Mouse (Mus musculus) CH12F3 (cell line): ENCODE results near the gene Rhag.

Experiments
- in situ Hi-C: fragments of 300-500 bp; cut with MboI; formaldehyde crosslinking; loops from 2 replicates; pipeline ENCODE4 v1.14.3; 2020; ENCODE audit warnings: low sequenced_read_pairs

The Rhag gene

DNA sequence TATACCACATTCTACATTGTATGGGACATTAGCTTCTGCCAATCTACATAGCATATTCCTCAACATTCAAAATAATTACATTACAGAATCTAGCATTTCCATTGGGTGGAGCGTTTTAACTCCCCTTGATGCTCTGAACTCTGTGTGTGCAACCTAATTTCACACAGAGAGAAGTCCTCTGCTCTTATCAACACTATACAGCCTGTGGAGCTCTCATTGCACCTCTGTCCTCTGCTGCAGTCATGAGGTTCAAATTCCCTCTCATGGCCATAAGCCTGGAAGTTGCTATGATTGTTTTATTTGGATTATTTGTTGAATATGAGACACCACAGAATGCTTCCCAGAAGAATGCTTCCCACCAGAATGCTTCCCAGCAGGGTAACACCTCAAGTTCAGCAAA, at the start of gene Rhag:
Rhag (plus strand) TSS at position 193 of the 400 bp plus-strand sequence.
- in situ Hi-C loops, result no loop called here

DNA sequence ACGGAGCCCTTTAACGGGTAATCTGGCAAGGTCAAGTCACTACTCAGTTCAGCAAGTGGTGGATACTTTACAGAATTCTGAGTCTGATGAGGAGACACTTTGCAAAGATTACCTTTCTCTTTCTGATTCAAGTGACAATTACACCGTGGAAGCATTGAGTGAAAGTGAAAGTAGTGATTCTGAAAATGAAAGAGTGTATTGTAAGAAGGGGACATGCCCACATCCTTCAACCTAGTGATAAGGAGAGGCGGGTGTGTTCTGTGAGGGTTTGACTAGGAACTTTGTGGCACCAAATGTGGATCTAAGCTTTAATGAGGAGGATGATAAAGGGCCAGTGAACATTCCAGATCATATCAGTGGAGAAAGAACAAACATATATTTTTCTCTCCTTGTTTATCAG, 47.3 kb upstream of the Rhag start:
- in situ Hi-C loops, result no loop called here

DNA sequence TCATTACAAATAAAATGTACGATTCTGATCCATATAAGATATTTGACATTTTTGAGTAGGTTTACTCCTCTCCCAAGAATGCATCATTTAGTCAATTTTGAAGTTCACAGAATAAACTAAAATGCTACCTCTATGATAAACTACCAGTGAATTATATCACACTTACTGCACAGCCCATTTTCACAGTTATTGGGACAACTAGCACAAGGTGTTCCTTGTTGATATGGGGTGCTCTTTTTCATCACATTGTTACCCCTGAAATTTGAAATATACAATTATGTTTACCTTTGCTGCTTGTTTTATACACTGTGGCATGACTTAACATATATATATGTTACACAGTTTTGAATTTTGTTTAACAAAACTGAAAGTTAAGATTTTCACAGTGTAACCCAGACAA, 43.8 kb upstream of the Rhag start:
- in situ Hi-C loops, result no loop called here

DNA sequence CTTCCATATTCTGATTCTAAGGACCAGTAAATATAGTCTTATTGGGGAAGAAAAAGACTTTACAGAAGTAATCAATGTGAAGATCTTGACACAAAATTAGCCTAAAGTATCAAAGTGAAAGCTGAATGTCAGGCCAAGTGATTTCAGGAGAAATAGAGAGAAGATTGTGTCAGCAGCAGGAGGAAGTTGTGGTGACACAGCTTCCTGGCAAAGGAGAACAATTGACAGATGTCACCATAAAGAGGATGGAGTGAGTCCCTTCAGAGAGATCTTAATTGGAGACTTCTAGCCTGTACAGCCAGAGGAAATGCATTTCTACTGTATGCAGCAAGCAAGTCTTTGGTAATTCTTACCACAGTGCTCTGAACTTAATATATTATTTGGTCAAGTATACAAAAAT, 21.0 kb upstream of the Rhag start:
- in situ Hi-C loops, result no loop called here

DNA sequence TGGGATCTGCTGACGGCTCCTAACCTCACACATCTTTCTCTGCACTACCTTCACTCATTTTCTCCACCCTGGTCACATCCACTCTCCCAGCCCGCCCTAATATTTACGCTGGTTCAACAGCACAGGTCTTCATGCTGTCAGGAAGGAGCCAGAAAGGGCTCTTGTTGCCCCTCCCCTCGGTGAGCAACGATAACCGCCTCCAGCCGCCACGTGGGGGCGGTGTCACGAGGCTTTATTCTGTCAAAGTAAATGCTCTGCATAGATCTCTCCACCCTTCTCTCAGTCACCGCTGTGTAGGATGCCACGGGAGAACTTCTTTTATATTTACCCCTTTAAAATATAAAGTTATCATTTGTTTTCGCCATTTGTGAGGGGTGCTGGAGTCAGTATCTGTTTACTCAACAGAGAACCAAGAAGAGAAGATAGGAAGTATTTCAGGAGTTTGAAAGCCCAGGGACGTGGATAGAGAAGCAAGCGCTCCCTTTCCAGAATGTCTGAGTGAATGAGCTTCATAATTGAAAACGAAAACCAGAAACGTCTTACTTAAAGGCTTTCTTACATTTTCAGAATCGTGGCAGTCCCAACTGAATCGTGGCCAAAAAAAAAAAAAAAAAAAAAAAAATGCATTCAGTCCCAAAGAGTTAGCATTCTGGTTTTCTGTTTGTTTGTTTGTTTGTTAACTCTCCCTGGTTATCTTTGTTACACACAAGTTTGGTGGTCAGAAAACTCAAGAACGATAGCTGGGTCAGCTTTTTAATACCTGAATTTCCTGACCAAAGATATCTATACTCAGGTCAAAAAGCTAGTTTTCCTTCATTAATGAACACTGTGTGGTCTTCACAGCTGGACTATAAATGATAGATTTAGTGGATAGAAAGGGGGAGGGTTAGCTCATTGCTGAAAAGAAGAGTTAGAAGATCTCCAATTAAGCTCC, 16.7 kb upstream of the Rhag start:
- in situ Hi-C loops, result no loop called here

DNA sequence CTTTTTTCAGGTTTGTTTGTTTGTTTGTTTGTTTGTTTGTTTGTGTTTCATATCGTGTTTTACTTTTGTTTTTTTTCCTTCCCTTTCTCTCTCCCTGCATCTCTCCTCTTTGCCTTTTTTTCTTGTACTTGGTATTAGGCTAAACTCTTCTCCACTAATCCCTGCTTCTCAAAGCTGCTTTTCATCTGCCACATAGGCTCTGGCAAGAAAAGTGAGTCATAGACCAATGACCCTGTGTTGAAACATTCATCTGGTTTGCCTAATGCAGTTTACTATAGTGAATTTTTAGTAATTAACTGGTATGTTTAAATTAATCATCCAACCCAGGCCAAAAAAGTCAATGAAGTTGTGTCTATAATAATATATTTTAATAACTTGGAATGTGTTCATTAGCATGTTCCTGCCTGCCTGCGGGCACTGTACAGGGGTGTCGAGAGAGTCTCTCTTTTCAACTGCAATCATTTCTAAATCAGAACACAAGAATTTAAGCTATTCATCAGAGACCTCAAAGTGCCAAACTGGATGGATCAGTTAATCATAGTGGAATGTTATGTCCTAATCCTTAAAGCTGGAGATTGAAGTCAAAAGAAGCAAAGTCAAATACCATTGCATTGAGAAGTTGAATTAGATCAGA, 8.1 kb upstream of the Rhag start:
- in situ Hi-C loops, result no loop called here

DNA sequence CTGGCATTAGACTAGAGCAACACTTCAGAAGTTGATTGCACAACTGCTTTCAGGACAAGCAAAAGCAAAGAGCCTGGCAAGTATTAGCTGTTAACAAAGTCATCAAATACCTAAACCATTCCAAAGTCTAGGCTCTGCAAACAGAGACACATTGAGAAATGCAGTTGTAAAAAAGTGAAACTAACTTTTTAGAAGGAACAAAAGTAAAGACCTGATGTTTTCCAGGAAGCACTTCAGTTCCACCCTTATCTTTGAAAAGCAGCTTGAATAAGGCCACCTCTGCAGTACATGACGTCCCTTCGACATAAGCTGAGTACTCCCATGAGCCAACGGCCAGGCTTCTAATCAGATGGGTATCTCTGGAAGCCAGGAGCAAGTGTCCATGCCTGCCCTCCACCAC, 4.4 kb upstream of the Rhag start:
- in situ Hi-C loops, result no loop called here

DNA sequence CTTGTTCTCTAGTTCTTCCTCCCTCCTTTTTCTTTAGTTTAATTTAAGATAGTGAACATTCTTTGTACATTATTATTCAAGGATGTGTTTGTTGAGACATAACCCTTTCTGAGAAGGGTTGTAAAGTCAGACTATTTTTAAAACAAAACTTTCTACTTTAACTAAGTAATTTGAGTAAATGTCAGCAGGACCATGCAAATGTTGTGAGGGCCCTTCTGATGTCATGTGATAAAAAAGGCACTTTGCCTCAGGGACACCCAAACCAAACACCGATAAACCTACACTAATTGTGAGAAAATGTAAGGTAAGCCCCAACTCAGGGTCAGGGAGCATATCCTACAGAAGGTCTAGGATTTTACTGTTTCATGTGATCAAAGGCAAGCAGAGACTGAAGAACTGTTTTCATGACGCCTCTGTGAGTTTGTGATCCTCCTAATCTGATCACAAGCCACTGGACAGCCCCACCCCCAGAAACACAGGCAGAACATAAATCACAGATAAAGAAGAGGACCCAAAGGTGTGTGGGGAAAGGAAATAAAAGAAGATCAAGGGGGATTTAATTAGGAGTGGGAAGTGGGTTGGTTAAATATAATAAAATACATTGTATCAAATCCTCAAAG, 3.9 kb upstream of the Rhag start, which contains the start of gene Crisp2:
Crisp2 (minus strand) TSS at position 51 of the 620 bp plus-strand sequence.
- in situ Hi-C loops, result no loop called here

DNA sequence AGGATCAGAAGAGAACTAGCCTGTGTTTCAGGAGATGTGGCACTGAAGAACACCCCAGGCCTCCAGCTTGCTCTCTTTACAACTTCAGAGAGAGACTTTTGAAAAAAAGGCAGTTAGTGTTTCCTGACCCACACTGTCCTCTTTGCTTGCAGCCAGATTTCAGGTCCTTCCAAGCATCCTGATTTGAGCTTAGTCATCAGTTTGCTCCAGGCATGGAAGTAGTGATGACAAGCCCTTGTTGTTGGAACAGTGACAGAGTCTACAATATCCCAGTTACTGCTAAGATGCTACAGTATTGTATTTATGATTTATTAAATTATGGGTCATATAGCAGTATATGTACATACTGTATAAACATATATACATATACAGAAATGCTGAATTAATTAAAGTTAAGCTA, 2.9 kb upstream of the Rhag start:
- in situ Hi-C loops, result no loop called here

DNA sequence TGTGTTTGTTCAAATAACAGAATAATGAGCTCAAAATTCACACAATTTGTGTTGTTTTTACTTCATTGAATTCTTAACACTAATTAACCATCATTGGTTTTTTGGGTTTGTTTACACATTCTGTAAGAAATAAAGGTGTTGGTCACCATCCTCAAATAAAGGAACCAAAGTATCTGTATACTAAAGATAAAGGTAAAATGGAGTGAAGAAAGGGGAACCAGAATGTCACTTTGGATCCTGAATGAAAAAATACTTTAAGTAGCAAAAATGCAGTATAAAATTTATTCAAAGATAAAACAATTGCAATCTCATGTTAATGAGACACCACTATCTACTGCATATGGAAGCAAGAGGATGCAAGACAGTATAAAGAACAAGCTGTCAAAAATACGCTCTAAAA, 634 bp downstream of the Rhag start:
- in situ Hi-C loops, result no loop called here

DNA sequence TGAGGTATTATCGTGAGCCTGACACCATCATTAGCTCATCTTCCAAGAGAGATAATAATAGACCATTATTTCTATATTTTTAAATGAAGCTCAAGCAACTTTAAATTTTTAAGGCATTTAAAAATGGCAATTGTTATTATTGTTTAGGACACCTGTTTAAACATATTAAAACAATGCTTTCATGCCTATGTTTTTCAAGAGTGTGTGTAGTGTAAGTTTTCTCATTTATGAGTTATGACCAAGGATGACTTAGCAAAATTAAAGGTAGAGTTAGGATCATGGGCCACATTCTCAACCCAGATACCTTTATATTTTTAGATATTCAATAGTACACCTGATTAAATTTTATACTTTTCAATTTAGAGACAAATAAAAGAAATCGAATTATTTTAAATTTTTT, 1.3 kb downstream of the Rhag start:
- in situ Hi-C loops, result no loop called here

DNA sequence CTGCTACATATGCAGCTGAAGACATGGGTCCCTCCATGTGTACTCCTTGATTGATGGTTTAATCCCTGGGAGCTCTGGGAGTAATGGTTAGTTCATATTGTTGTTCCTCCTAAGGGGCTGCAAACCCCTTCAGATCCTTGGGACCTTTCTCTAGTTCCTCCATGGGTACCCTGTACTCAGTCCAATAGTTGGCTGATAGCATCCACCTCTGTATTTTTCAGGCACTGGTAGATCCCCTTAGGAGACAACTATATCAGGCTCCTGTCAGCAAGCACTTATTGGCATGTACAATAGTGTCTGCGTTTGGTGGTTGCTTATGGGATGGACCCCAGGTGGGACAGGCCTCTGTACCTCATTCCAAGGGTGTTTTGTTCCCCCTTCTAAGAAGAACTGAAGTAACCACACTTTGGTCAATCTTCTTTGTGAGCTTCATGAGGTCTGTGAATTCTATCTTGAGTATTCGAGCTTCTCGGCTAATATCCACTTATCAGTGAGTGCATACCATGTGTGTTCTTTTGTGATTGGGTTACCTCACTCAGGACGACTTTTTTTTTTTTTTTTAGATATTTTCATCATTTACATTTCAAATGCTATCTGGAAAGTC, 6.5 kb downstream of the Rhag start:
- in situ Hi-C loops, result no loop called here

DNA sequence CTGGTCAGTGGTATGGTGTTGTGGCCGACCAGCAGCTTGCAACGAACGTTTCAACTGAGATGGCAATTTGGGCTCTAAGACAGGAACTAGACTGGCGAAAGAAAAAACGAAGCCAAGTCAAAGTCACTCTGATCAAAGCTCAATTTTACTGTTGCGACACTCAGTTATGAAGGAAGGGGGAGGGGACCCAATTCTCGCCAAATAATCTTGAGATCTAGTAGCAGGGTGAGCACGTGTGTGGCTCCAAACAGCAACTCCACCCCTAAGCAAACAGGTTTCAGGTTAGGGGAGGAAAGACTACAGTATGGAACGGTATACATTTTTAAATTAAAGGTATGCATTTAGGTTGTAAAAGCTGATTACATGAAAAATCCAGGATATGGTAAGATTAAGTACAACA, 10.6 kb downstream of the Rhag start:
- in situ Hi-C loops, result no loop called here

DNA sequence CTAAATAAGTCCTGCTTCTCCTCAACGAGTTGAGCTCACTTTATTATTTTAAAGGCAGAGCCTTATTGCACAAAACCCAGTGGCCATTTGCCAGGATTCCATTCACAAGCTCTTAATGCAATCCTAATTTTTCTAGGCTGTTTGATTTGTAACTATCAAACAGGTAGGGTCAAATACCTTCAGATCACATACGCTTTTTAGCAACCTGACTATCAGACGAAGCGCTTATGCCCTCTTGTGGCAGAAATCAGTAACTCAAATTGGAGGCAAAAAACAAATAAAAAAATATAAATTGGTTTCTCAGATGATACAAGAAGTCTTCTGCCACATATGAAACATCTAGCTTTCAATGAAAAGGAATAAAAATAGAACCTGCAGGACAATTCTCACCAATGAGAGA, 12.9 kb downstream of the Rhag start:
- in situ Hi-C loops, result no loop called here

DNA sequence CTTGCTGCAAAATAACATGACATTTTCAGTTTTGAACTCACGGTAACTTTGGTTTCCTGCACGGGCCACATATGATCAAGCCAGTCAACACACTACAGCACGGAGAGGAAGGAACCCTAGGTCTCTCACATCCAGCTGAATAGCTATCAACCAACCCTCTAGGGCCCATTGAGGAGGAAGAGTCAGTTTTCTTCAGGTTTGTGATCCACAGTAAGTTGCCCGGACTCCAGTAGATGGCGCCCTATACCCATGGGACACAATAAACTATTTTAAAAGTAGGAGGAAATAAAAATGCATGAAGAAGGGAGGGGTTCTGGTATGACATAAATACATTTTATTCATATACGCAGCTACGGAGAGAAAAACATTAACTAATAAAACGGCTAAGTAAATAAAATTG, 13.6 kb downstream of the Rhag start:
- in situ Hi-C loops, result no loop called here

DNA sequence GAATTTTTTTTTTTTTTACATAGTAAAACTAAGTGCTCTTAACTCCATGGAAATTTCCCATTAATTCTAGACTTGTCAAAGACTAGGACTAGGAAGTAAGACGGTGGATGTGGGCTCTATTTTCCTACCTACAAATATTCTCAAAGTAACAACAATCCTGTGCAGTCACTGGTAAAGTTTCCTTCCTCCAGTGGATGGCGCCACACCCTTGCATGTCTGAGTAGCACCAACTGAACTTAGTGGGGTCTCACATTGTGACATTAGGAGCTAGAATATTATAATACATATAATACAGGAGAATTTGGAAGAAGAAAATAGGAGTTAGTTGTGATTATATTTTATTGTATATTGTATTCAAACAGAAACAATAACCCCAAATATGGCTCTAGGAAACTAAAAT, 20.9 kb downstream of the Rhag start:
- in situ Hi-C loops, result no loop called here

DNA sequence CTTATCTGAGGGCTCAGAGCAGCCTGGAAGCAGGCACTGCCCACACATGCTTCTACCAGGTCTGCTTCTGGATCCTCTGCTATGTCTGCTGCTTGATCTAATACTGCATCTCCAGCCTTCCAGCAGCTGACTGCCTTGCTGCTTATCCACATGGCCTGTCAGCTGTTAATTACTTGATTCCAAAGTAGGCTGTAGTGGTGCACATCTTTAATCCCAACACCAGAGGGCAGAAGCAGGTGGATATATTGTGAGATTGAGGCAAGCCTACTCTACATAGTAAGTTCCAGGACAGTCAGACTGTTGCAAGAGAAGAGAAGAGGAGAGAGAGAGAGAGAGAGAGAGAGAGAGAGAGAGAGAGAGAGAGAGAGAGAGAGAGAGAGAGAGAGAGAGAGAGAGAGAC, 26.4 kb downstream of the Rhag start:
- in situ Hi-C loops, result no loop called here

DNA sequence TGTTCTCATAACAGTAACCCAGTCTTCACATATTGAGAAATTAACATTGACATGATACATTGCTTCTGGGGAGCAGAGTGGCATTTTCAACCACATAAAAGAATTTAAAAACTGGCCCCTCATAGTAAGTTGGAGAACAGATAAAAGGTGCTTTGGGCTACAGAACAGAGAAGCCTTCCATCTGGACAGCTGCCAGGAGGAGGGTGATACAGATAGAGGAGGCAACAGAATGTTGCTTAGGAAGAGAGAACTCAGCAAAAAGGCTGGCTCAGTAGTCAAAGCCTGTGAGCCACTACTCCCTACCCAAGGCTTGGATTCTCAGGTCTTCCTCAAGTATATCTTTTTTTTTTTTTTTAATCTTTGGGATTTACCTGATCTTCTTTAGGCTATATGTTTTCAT, 44.1 kb downstream of the Rhag start:
- in situ Hi-C loops, result no loop called here

DNA sequence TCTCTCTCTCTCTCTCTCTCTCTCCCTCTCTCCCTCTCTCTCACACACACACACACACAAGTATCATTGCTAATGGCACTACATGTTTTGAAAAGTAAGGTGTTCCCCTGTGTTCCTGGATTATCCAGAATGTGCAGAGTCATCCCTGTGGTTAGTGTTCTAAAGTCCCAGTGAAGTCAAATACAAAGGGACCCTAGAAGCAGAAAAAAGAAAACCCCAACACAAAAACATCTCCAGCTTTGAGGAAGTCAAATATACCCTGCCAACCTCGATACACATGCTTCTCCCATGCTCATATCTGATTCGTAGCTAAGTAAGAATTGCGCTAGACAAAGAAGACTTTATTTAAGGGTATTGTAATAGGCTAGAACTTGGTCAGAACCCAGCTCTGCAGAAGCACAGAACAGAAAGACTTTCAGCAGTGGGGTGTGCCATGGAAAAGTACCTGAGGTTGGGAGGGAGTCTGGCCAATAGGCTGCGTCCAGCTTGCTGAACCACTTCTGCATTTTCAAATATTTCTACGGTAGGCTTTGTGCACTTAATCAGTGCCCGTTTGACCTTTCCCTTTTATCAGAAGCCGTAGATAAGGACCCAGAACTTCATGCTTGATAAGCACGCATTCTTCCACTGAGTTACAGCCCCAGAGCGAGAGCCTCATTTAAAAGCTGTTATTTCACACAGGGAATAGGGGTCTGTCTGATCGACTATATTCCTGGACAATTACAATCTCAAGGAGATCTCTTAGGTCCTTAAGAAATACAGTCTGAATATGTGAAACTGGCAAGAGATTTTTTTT, 58.2 kb downstream of the Rhag start:
- in situ Hi-C loops, result no loop called here

DNA sequence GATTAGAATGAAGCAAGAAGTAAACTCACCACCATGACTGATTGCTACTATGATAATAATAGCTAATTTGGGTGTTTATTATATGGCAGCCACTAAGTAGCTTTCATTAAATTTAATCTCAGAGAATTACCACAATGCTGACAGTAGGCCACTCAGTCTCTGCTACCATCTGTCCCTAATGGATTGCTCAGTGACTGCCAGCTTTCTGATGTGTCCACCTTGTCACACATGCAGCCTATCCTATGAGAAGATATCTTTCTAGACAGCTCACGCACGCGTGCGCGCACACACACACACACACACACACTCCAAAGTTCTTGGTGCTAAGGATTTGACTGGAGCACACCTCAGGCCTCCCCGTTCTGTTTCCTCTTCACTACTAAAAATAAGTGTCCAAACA, 61.7 kb downstream of the Rhag start:
- in situ Hi-C loops, result no loop called here

DNA sequence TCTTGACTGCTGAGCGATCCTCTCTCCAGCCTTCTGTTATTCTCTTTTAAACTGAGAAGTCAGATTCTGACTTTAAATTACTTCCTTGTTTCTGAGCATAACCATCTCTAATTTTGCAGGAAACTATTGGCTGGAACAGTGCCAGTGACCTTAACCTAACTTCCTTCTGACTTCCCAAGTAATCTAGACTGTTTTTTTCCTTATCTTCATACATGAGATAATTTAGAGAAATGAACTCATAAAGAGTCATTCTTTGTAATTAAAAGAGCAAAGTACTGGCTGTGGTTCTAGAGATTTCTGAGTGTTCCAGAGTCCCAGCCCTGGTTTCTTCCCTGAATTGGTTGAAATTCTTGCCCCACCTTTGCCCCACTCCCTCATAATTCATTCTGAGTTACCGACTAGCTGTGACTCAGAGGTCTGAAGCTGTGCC, 62.7 kb downstream of the Rhag start:
- in situ Hi-C loops, result no loop called here
